In genomic region chr6:123930951-123931350, GRCm38 (mm10) we compare ENCODE assay signal across 8 mouse cellular contexts.
DNase-seq lines count a peak whose midpoint lies in the region; ATAC-seq lines count a peak whose summit lies in the region.
"Not testable (repeated sequence)": the region's sequence is repeated elsewhere in the genome, so short reads cannot be mapped to it uniquely, and the experiment has no call there.

No protein-coding gene starts in this region.

- peak; percentile 55; the same call in 1 of the 2 replicates for ATAC-seq in hindbrain, embryonic 14.5 days (ENCODE audit: low FRiP score)

- WGBS in hindbrain, embryonic 14.5 days, result 8% methylated on average over 3 of the region's 6 CpGs

- H3K4me2 ChIP-seq in hindbrain, embryonic 14.5 days (replicated peaks), result not testable (repeated sequence)

- H3K9ac ChIP-seq in hindbrain, embryonic 14.5 days, result not testable (repeated sequence)

- H3K4me1 ChIP-seq in hindbrain, embryonic 14.5 days (replicated peaks; ENCODE audit: control insufficient read depth, insufficient read depth, low read length), result not testable (repeated sequence)

- not testable (repeated sequence) for H3K27ac ChIP-seq in hindbrain, embryonic 14.5 days

- H3K4me3 ChIP-seq in hindbrain, embryonic 14.5 days (replicated peaks; ENCODE audit: low read length), result not testable (repeated sequence)

- H3K27me3 ChIP-seq in hindbrain, embryonic 14.5 days (ENCODE audit: control insufficient read depth, insufficient read depth, low read length), result not testable (repeated sequence)

- not testable (repeated sequence) for H3K9me3 ChIP-seq in hindbrain, embryonic 14.5 days (ENCODE audit: control insufficient read depth, low read length)

- DNase-seq in NIH3T3 (ENCODE audit: low read depth), result peak; percentile 13
- peak; percentile 11 for DNase-seq in cerebellum, adult 9-10 months
- DNase-seq in frontal cortex, adult 2 months (ENCODE audit: extremely low spot score in 1 of 2, low spot score in 1 of 2), result peak; percentile 4 to 78
- peak; percentile 26 for DNase-seq in hindbrain, embryonic 14.5 days (ENCODE audit: low spot score)
- DNase-seq in layer of hippocampus, postnatal 10 days (ENCODE audit: low spot score in 2 of 2), result peak; percentile 39 to 55
- DNase-seq in lung, postnatal 25 days (ENCODE audit: low spot score), result peak; percentile 8
- DNase-seq in right cerebral cortex, postnatal 10 days (ENCODE audit: low spot score in 2 of 2), result peak; percentile 25 to 40
- peak; percentile 25 for DNase-seq in urinary bladder, postnatal 25 days (ENCODE audit: low spot score)

- not testable (repeated sequence) for H3K36me3 ChIP-seq in hindbrain, embryonic 14.5 days (replicated peaks; ENCODE audit: control insufficient read depth, insufficient read depth)
